Mouse (Mus musculus) brown adipose tissue, adult 24 weeks (tissue): Measurements from ENCODE around the gene Ttc41. TPM values are rescaled to one million over a fixed set of nuclear protein-coding genes. Genes with fewer than 3 reads are reported as not detected.
A peak's percentile ranks its signal among the peaks of the same experiment; 100 is the strongest.
"Not testable (repeated sequence)": the region's sequence is repeated elsewhere in the genome, so short reads cannot be mapped to it uniquely, and the experiment has no call there.

ENCODE experiments used
- H3K27ac ChIP-seq: fragments of 200-500 bp; replicated peaks from 2 replicates; pipeline ENCODE4 v1.5.1; 2012; ENCODE audit warnings: low read depth, mild to moderate bottlenecking, low read length
- H3K4me1 ChIP-seq: fragments of 200-500 bp; 2 replicates; pipeline ENCODE4 v1.6.1; 2012; ENCODE audit warnings: low read length, mixed read lengths; ENCODE audit not compliant: control insufficient read depth, insufficient read depth, insufficient read length
- H3K4me3 ChIP-seq: fragments of 200-500 bp; 2 replicates; pipeline ENCODE4 v1.5.1; 2012; ENCODE audit warnings: low read depth, mild to moderate bottlenecking, low read length, moderate library complexity; ENCODE audit not compliant: insufficient read depth
- polyA plus RNA-seq: library from polyadenylated mRNA; stranded (reverse); fragments of >200 nt; gene quantifications from 2 replicates; pipeline ENCODE4 v1.2.4, GENCODE M21; 2012; ENCODE audit not compliant: missing spikeins, insufficient read depth, insufficient read length

The Ttc41 gene
- 0.83 and 1.3 TPM in 2 replicates for polyA plus RNA-seq

DNA sequence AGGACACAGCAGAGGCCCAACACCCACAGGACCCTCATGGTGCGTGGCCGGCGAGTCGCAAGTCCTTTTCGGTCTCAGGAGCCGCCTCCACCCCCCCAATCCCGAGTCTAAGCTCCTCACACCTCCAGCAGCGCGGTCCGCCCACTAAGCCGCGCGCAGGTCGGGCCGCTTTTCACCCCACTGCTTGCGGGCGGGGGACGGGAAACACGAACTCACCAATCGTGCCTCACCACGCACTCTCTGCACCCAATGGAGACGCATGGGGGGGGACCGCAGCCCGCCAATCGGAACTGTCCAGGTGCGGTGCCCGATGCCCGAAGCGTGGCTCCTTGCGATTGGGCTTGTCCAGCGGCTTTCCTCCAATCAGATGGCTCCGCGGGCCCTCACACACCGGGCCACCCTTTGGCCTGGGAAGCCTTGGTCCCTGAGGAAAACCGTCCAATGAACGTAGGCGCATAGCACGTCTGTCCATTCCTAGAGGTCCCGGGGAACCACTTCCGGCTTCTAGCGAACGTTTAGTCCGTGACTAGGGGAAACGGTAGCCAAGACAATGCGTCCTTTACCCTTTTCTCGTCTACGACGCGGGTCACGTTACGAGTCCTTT, at the start of gene Ttc41, which contains the start of gene Hsp90b1:
TSS of gene Ttc41 (plus strand) at position 494 of the 604 bp plus-strand sequence.
TSS of gene Hsp90b1 (minus strand) at position 192 of the 604 bp plus-strand sequence.
- peak within 1 kb of the TSS; percentile 97 for H3K27ac ChIP-seq
- H3K4me1 ChIP-seq, result no peaks in the 10 kb centered on the region
- H3K4me3 ChIP-seq, result peak within 1 kb of the TSS; percentile 88

DNA sequence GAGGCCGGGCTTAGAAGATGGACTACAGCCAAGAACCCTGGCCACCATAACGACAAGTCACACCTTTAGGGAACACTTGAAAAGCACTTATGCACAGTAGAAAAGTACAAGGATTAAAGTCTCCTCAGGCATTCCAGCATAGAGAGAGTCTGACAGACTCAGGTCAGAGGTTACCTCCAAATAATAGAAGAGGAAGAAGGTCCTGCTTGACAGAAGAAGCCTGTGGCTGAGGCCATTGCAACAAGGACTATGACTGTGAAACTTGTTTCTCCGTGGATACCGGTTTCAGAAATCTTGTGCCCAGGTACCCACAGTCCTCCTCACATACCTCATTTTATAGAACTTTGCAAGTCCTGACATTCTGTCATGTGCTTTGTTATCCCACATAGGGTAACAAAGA, 35.1 kb upstream of the Ttc41 start:
- not testable (repeated sequence) for H3K4me3 ChIP-seq, H3K27ac ChIP-seq, H3K4me1 ChIP-seq

DNA sequence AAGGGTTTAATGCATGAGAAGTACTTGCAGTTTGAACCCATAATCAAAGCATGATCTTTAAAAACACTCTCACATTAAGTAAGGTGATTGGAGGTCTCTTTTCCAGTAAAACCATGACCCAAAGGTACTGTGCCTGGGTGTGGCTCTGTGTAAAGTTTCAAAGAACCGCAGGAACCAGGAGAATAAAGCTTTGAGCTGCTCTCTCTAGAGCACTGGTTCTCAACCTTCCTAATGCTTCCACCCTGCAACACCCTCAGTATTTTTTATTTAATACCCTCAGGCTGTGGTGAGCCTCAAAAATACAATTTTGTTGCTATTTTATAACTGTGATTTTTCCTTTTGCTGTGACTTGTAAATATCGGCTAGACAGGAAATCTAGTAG, 20.8 kb upstream of the Ttc41 start:
- H3K4me1 ChIP-seq, result not testable (repeated sequence)
- Histone ChIP-seq H3K4me3 (peak overlapping the region; percentile 100), H3K27ac (peak overlapping the region; percentile 42)

DNA sequence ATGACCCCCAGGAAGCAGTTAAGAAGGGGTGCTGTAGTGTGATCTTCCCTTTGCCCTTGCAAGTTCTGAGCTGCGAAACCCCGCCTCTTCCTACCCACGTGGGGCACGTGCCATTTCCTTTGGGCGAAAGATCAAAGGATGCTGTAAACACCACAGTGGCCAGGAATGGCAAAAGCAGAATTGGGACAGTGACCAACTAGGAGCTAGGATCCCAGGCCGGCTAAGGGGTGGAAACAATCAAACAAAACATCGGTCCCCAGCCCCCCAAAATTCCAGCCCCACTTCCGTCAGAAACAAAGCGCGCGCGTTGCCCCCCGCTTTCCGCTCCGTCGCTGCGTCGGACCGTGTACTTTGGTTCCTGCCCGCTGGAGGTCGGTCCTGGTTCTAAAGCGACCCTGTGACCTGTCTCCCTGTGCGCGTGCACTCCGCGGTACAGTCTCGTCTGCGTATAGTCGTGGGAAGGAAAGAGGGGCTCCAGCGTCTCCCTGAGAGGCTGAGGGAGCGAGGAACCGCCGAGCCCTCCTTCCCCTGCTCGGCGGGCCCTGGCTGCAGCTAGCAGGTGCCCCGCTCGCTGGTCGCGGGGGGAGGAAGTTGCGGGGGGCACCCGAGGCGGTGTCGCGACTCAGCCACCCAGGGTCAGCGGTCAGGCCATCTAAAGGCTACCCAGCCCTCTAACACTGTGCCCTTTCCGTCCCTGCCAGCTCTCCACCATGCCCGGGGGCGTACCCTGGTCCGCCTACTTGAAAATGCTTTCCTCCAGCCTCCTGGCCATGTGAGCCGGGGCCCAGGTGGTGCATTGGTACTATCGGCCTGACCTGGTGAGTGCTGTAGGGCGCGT, 20.2 kb upstream of the Ttc41 start:
- H3K4me1 ChIP-seq, result not testable (repeated sequence)
- H3K4me3 ChIP-seq, result peak overlapping the region; percentile 100

DNA sequence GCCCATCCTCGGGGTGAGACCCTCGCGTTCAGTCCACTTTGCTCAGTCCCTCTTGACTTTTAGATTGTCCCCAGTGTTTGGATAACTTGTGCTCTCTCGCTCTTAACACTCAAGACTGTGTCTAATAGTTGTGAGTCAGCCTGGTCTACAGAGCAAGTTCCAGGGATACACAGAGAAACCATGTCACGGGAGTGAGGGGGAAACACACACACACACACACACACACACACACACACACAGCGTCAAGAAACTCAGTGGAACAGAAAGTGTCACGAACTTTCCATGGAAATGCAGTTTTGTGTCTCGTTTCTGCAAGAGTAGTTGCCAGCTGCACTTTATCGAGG, 19.6 kb upstream of the Ttc41 start:
- Histone ChIP-seq H3K4me3 (peak overlapping the region; percentile 100), H3K27ac (0 out of 2 replicates have a peak overlapping the region, but pooled peaks have one; percentile 91)
- H3K4me1 ChIP-seq, result not testable (repeated sequence)

More for the DNA sequence above, 20.2 kb upstream of the Ttc41 start:
- peak overlapping the region; percentile 91 for H3K27ac ChIP-seq

DNA sequence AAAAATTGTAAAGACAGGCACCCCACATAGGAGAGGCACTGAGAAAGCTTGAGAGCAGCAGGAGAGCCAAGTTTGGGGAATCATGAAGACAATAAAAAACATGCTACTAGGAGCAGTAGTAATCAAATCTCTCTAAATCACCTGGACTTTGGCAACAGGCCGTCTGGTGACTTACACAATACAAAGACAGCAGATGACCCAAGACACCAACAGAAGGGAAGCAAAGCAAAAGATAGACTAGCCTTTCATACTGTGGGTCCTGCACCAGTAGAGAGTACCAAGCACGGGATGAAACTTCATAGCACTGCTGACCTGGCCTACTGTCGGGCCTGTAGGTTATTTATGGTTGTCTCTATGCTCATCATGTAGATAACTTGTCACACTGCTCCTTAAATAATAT, 5.4 kb upstream of the Ttc41 start:
- Histone ChIP-seq H3K27ac (no peak overlapping the region), H3K4me3 (no peak overlapping the region), H3K4me1 (no peaks in the 10 kb centered on the region)

DNA sequence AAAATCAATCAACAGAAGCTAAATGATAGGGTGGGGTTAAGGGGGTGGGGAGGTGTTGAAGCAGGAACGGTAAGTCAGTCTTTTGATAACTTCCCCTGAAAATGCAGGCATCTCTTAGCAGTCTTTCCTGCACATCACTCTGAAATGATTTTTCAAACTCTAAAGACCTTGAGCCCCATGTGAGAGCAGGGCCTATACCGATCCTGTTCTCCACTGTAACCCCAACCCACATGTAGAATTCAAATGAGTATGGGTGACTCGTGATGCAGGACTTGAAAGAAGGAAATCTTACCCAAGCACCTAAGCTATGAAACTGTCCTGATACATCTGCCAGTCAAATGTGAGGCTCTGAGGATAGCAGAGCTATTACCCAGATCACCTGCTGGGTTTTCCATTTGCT, 4.6 kb upstream of the Ttc41 start:
- no peak overlapping the region for H3K27ac ChIP-seq
- no peaks in the 10 kb centered on the region for H3K4me1 ChIP-seq
- no peak overlapping the region for H3K4me3 ChIP-seq

DNA sequence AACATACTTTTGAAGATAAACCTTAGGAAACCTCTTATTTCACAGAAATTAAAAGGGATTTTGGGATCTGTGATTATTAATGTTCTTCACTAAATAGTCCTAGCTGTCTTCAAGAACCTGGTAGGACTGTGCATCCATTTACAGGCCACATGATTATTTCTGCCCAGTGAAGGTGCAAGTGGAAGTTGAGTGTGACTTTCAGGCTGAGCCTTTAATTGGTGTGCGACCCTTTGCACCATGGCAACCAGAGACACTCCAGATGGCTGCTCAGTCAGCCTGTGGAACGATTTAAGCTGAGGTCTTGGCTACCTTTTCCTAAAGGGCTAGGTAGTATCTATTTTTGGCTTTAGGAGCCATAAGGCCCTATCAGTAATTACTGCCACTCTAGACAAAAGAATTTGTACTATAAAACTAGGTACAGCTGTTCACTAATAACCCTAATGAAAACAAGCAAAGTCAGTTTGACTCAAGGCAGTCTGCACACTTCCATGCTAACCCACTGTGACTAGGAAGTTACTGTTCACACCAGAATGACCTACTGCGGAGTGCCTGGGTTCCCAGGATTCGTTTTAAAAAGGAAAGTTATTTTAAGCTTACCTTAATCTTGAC, 3.2 kb upstream of the Ttc41 start:
- Histone ChIP-seq H3K4me1 (no peaks in the 10 kb centered on the region), H3K27ac (no peak overlapping the region), H3K4me3 (no peak overlapping the region)

DNA sequence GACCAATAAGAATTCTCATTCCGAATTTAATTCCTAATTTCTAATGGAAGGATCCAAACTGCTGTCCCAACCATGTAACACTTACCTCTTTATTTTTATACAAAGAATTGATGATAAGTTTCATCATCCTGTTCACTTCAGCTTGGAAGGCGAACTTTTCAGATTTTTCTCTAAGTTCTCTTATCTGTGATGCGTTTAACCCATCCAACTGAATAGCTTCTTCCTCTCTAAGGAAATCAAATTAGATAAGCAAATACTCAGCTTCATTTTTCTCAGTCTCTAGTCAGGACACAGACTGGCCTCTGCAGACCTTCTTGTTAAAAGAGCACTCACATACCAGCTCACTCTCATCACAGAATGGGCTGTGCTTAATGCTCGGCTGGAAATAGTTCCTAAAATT, 2.2 kb upstream of the Ttc41 start:
- H3K27ac ChIP-seq, result no peak overlapping the region
- H3K4me1 ChIP-seq, result no peaks in the 10 kb centered on the region
- no peak overlapping the region for H3K4me3 ChIP-seq

DNA sequence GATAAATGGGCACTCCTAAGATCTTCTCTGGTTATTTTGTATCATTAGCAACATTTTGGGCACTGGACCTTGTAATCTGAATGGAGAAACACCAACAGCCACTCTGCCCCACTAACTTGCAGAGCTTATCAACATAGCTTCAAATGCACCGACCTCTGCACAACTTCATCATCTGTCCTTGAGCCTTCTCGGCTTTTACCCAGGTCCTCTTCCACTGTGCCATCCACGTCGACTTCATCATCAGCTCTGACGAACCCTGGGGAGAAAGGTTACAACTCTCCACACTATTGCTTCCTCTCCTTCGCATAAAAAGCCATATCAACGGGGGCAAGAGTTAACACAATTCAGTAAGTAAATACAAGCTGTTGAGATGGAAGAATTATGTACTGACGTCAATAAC, 1.5 kb upstream of the Ttc41 start:
- H3K4me1 ChIP-seq, result no peaks in the 10 kb centered on the region
- peak overlapping the region; percentile 92; the same call in 1 of the 2 replicates for H3K27ac ChIP-seq
- H3K4me3 ChIP-seq, result peak overlapping the region; percentile 88

DNA sequence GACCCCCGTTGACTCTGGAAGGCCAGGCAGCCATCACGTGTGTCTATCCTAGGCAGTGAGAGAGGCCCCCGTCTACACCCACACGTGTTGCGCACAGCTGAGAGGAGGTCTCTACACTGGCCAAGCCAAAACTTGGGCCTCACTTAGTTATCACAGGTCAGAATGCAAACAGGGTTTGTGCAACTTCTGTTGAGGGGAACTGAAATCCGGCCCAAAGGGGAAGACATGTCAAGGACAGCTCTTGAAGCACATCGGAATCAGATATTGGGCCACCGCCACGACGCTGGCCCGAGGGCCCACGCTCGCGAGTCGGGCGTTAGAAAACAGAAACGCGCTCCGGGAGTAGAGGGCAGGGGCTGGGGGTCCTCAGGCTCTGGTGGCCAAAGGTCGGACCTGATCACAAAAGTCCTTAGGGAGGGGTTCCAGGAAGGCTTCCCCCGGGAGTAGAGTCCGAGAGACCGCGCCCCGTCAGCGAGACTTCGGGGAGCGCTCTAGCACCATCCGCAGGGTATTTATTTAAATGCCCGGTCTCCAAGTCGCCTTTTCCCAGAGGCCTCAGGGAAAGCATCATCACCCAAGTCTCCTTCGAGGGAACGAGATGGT, 921 bp upstream of the Ttc41 start:
- H3K27ac ChIP-seq, result peak overlapping the region; percentile 92
- no peaks in the 10 kb centered on the region for H3K4me1 ChIP-seq
- peak overlapping the region; percentile 88 for H3K4me3 ChIP-seq

DNA sequence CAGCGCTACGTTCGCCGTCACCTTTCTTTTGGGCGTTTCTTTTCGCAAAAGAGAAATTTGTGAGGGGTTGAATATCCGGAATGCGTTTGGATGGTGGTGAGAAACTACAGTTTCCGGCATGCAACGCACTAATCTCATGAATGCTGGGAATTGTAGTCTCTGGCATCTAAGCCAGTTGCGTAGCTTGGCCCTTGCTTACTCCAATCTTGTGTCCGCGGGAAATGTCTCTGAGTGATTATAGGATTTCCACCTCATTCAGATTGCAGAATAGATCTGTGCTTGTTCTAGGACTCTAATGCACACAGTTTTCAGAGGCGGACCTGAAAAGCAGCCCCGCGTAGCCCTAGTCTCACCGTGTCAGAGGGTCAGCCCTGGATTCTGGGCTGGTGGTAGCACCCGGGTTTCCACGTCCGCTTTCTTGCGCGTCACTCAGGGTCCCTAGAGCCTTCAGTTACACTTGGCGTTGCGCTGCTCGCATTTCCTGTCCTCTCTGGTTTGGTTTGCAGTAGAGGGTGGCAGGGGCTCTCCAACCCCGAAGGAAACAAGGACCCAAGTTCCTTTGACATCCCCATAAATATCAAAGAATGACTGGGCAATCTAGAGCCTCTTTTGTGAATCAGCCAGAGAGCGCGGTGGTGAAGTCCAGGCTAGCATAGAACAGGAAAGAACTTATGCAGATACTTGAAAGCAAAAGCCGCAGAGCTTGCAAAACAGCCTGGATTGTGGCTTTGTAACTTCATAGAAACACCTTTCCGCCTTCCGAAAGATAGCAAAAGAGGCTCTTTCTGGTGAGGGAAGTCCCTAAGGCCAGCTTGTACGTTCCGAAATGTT, 526 bp downstream of the Ttc41 start:
- Histone ChIP-seq H3K4me3 (peak overlapping the region; percentile 72), H3K27ac (peak overlapping the region; percentile 97), H3K4me1 (no peaks in the 10 kb centered on the region)

DNA sequence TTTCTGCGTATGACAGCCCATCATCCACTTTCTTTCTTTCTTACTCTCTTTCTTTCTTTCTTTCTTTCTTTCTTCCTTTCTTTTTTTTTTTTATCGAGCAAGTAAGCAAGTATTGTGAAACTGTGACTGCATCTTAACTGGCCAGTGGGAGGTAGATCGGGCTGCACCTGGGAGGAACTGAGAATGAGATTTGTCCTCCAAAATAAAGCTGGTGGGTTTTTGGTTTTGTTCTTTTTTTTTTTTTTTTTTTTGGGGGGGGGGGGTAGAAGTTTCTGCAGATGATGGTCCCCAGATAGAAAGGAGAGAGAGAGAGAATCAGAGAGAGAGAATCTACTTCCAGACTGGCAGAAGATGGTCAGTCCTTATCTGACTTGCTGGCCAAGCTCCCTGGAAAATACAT, 1.5 kb downstream of the Ttc41 start:
- no peaks in the 10 kb centered on the region for H3K4me1 ChIP-seq
- H3K27ac ChIP-seq, result no peak overlapping the region
- no peak overlapping the region for H3K4me3 ChIP-seq

DNA sequence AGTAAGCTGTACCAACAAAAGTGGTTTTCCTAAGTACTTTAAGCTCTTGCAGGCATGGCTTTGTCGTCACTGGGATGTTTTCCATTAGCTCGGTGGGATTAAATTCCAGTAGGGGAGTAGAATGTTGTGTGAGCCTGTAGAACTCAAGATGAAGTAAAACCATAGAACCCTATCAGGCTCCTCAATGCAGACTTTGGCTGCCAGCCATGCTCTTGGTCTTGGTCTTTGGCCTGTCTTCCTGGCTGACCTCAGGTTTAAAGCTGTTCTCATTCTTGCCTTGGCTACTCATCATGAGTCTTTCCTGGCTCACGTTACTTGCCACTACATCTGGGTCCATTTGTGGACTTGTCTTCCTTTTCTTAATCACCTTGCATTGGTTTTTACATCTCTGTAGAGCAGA, 6.5 kb downstream of the Ttc41 start:
- Histone ChIP-seq H3K27ac (no peak overlapping the region), H3K4me1 (no peaks in the 10 kb centered on the region), H3K4me3 (no peak overlapping the region)
